Mouse (Mus musculus) embryonic facial prominence, embryonic 13.5 days (tissue): ENCODE results near the gene Ly6g5b. TPM values are rescaled to one million over a fixed set of nuclear protein-coding genes. Genes with fewer than 3 reads are reported as not detected.
A peak's percentile ranks its signal among the peaks of the same experiment; 100 is the strongest.

Experiments
- ATAC-seq: fragments of 200-750 bp; cut with Nextera tagmentation; 2 replicates; pipeline ENCODE4 v1.8.0; 2017; ENCODE audit warnings: low read depth; ENCODE audit not compliant: insufficient number of reproducible peaks, insufficient read depth, low FRiP score, low TSS enrichment
- H3K27ac ChIP-seq: fragments of 300-500 bp; sonication (generic); 2 replicates; pipeline ENCODE4 v1.5.1; 2015; ENCODE audit warnings: moderate library complexity, mild to moderate bottlenecking, inconsistent platforms
- H3K27me3 ChIP-seq: fragments of 300-500 bp; sonication (generic); 2 replicates; pipeline ENCODE4 v1.6.1; 2015; ENCODE audit warnings: mild to moderate bottlenecking, inconsistent platforms
- H3K36me3 ChIP-seq: fragments of 300-500 bp; sonication (generic); 2 replicates; pipeline ENCODE4 v1.6.1; 2015; ENCODE audit warnings: mild to moderate bottlenecking, inconsistent platforms
- H3K4me1 ChIP-seq: fragments of 300-500 bp; sonication (generic); 2 replicates; pipeline ENCODE4 v1.6.1; 2015; ENCODE audit warnings: inconsistent platforms
- H3K4me2 ChIP-seq: fragments of 300-500 bp; sonication (generic); 2 replicates; pipeline ENCODE4 v1.6.1; 2015; ENCODE audit warnings: moderate library complexity, mild to moderate bottlenecking, inconsistent platforms
- H3K4me3 ChIP-seq: fragments of 300-500 bp; sonication (generic); 2 replicates; pipeline ENCODE4 v1.5.1; 2015; ENCODE audit warnings: mild to moderate bottlenecking, inconsistent platforms
- H3K9ac ChIP-seq: fragments of 300-500 bp; sonication (generic); 2 replicates; pipeline ENCODE4 v1.6.1; 2015; ENCODE audit warnings: mild to moderate bottlenecking, inconsistent platforms
- H3K9me3 ChIP-seq: fragments of 300-500 bp; sonication (generic); 2 replicates; pipeline ENCODE4 v1.6.1; 2016; ENCODE audit warnings: inconsistent platforms
- WGBS: fragments of 180-500 bp; shearing (Covaris S2); methylation state at CpG from one replicate; pipeline ENCODE4 v1.1.7; 2015; ENCODE audit warnings: mixed read lengths; 5-methylcytosine and 5-hydroxymethylcytosine counted together
- polyA plus RNA-seq: library from polyadenylated mRNA; unstranded; fragments of >200 nt; fragmentation: Nextera tagmentation; extraction: Ambion mirVana; gene quantifications from 2 replicates; pipeline ENCODE4 v1.2.1, GENCODE M21; 2015

The Ly6g5b gene
- polyA plus RNA-seq, 1 experiment from 2014 or later, result 1.1 TPM

- 3% methylated on average over 67 of the region's 67 CpGs for WGBS
- peak within 1 kb of the TSS; percentile 91 for H3K9ac ChIP-seq
- H3K4me2 ChIP-seq, result peak within 1 kb of the TSS; percentile 69
- ATAC-seq, result peak; percentile 95
- peak within 1 kb of the TSS; percentile 94 for H3K27ac ChIP-seq
- peaks cover 25% of the 10 kb centered on the region for H3K36me3 ChIP-seq
- no peaks in the 10 kb centered on the region for H3K27me3 ChIP-seq
- H3K4me3 ChIP-seq, result peak within 1 kb of the TSS; percentile 66
- peaks cover 10% of the 10 kb centered on the region for H3K4me1 ChIP-seq
- no peaks in the 10 kb centered on the region for H3K9me3 ChIP-seq
Observed at GRCm38 (mm10) chr17:35088825-35089644, 26.2 kb downstream of the Ly6g5b start, which contains the start of gene Abhd16a. Abhd16a (plus strand) TSS chr17:35089263.

- peaks cover 10% of the 10 kb centered on the region for H3K4me1 ChIP-seq
- peaks cover 17% of the 10 kb centered on the region for H3K36me3 ChIP-seq
- WGBS, result 45% methylated on average over 2 of the region's 2 CpGs
- H3K27ac ChIP-seq, result no peak overlapping the region
- no peaks in the 10 kb centered on the region for H3K27me3 ChIP-seq
- H3K9ac ChIP-seq, result no peak overlapping the region
- ATAC-seq, result no peak
- no peak overlapping the region for H3K4me2 ChIP-seq
- no peaks in the 10 kb centered on the region for H3K9me3 ChIP-seq
- no peak overlapping the region for H3K4me3 ChIP-seq
Observed at GRCm38 (mm10) chr17:35088151-35088550, 27.1 kb downstream of the Ly6g5b start.

GRCm38 (mm10) chr17:35085208-35085865 lies 29.9 kb downstream of the Ly6g5b start, which contains the start of gene Ly6g6f:
Ly6g6f (minus strand) TSS chr17:35085610.
- Histone ChIP-seq H3K9me3 (no peaks in the 10 kb centered on the region), H3K4me3 (no peak within 1 kb of the TSS), H3K36me3 (no peaks in the 10 kb centered on the region), H3K4me2 (no peak within 1 kb of the TSS), H3K9ac (no peak within 1 kb of the TSS), H3K27me3 (no peaks in the 10 kb centered on the region), H3K27ac (no peak within 1 kb of the TSS), H3K4me1 (peaks cover 6% of the 10 kb centered on the region)
- ATAC-seq, result no peak
- 83% methylated on average over 7 of the region's 7 CpGs for WGBS

- Histone ChIP-seq H3K4me2 (no peak overlapping the region), H3K27ac (no peak overlapping the region), H3K36me3 (no peaks in the 10 kb centered on the region), H3K4me1 (no peaks in the 10 kb centered on the region), H3K9me3 (no peaks in the 10 kb centered on the region), H3K9ac (no peak overlapping the region), H3K27me3 (peaks cover 4% of the 10 kb centered on the region; the same call in 1 of the 2 replicates), H3K4me3 (no peak overlapping the region)
- WGBS, result 84% methylated on average over 3 of the region's 3 CpGs
- no peak for ATAC-seq
Observed at GRCm38 (mm10) chr17:35083929-35084497, 31.2 kb downstream of the Ly6g5b start.

GRCm38 (mm10) chr17:35082841-35083576 lies 32.2 kb downstream of the Ly6g5b start:
- Histone ChIP-seq H3K4me1 (peaks cover 4% of the 10 kb centered on the region), H3K4me2 (no peak overlapping the region), H3K27me3 (peaks cover 11% of the 10 kb centered on the region), H3K36me3 (no peaks in the 10 kb centered on the region), H3K9ac (0 out of 2 replicates have a peak overlapping the region, but pooled peaks have one; percentile 11), H3K4me3 (no peak overlapping the region), H3K27ac (no peak overlapping the region), H3K9me3 (no peaks in the 10 kb centered on the region)
- ATAC-seq, result no peak
- WGBS, result 81% methylated on average over 16 of the region's 16 CpGs

GRCm38 (mm10) chr17:35080710-35081109 lies 34.5 kb downstream of the Ly6g5b start:
- no peak overlapping the region for H3K4me2 ChIP-seq
- no peak overlapping the region for H3K9ac ChIP-seq
- H3K27ac ChIP-seq, result no peak overlapping the region
- H3K9me3 ChIP-seq, result no peaks in the 10 kb centered on the region
- WGBS, result 65% methylated on average over 4 of the region's 4 CpGs
- H3K4me1 ChIP-seq, result peaks cover 26% of the 10 kb centered on the region
- H3K4me3 ChIP-seq, result no peak overlapping the region
- H3K36me3 ChIP-seq, result no peaks in the 10 kb centered on the region
- H3K27me3 ChIP-seq, result peaks cover 16% of the 10 kb centered on the region
- ATAC-seq, result no peak

GRCm38 (mm10) chr17:35080248-35080647 lies 35.0 kb downstream of the Ly6g5b start:
- no peak overlapping the region for H3K9ac ChIP-seq
- WGBS, result 46% methylated on average over 6 of the region's 6 CpGs
- H3K4me3 ChIP-seq, result no peak overlapping the region
- H3K4me1 ChIP-seq, result peaks cover 26% of the 10 kb centered on the region
- ATAC-seq, result no peak
- H3K27me3 ChIP-seq, result peaks cover 16% of the 10 kb centered on the region
- H3K27ac ChIP-seq, result no peak overlapping the region
- no peak overlapping the region for H3K4me2 ChIP-seq
- H3K36me3 ChIP-seq, result no peaks in the 10 kb centered on the region
- no peaks in the 10 kb centered on the region for H3K9me3 ChIP-seq

- no peak overlapping the region for H3K4me2 ChIP-seq
- no peak overlapping the region for H3K9ac ChIP-seq
- H3K4me3 ChIP-seq, result no peak overlapping the region
Observed at GRCm38 (mm10) chr17:35079778-35080177, 35.5 kb downstream of the Ly6g5b start.

GRCm38 (mm10) chr17:35077786-35078233 lies 37.4 kb downstream of the Ly6g5b start, which contains the start of gene Ly6g6d:
Ly6g6d (minus strand) TSS chr17:35078065.
- peak within 1 kb of the TSS; percentile 55; the same call in 1 of the 2 replicates for H3K27ac ChIP-seq
- ATAC-seq, result no peak

More at GRCm38 (mm10) chr17:35079778-35080177, 35.5 kb downstream of the Ly6g5b start:
- H3K4me1 ChIP-seq, result peaks cover 26% of the 10 kb centered on the region
- ATAC-seq, result no peak
- H3K36me3 ChIP-seq, result no peaks in the 10 kb centered on the region
- 70% methylated on average over 9 of the region's 9 CpGs for WGBS
- no peaks in the 10 kb centered on the region for H3K9me3 ChIP-seq
- H3K27me3 ChIP-seq, result peaks cover 16% of the 10 kb centered on the region
- H3K27ac ChIP-seq, result no peak overlapping the region

GRCm38 (mm10) chr17:35077285-35077684 lies 37.9 kb downstream of the Ly6g5b start:
- H3K9ac ChIP-seq, result no peak overlapping the region
- H3K9me3 ChIP-seq, result no peaks in the 10 kb centered on the region
- peak overlapping the region; percentile 45 for H3K4me2 ChIP-seq
- H3K4me1 ChIP-seq, result peaks cover 32% of the 10 kb centered on the region
- H3K4me3 ChIP-seq, result 0 out of 2 replicates have a peak overlapping the region, but pooled peaks have one; percentile 20
- no peaks in the 10 kb centered on the region for H3K36me3 ChIP-seq
- WGBS, result 33% methylated on average over 2 of the region's 2 CpGs
- peaks cover 16% of the 10 kb centered on the region for H3K27me3 ChIP-seq
- no peak for ATAC-seq
- peak overlapping the region; percentile 55; the same call in 1 of the 2 replicates for H3K27ac ChIP-seq

More at GRCm38 (mm10) chr17:35077786-35078233, 37.4 kb downstream of the Ly6g5b start, which contains the start of gene Ly6g6d:
- Histone ChIP-seq H3K9ac (no peak within 1 kb of the TSS; the same call in 1 of the 2 replicates), H3K27me3 (peaks cover 16% of the 10 kb centered on the region), H3K4me2 (peak within 1 kb of the TSS; percentile 45), H3K36me3 (no peaks in the 10 kb centered on the region), H3K4me1 (peaks cover 32% of the 10 kb centered on the region), H3K4me3 (peak within 1 kb of the TSS; percentile 20; the same call in 1 of the 2 replicates), H3K9me3 (no peaks in the 10 kb centered on the region)
- WGBS, result 10% methylated on average over 14 of the region's 14 CpGs
